Mouse (Mus musculus) spleen, adult 2 months (tissue): ENCODE measurements around the gene Gorasp2.

Source experiments
- CTCF ChIP-seq: fragments of 200-500 bp; IDR thresholded peaks from 2 replicates; pipeline ENCODE4 v1.5.1; 2011; ENCODE audit warnings: mild to moderate bottlenecking, inconsistent platforms; ENCODE audit not compliant: insufficient read depth, insufficient read length, insufficient replicate concordance; ENCODE audit errors: extremely low read depth
- POLR2A ChIP-seq: fragments of 200-500 bp; IDR thresholded peaks from 2 replicates; pipeline ENCODE4 v1.6.1; 2011; ENCODE audit warnings: low read depth, low read length, inconsistent platforms

DNA sequence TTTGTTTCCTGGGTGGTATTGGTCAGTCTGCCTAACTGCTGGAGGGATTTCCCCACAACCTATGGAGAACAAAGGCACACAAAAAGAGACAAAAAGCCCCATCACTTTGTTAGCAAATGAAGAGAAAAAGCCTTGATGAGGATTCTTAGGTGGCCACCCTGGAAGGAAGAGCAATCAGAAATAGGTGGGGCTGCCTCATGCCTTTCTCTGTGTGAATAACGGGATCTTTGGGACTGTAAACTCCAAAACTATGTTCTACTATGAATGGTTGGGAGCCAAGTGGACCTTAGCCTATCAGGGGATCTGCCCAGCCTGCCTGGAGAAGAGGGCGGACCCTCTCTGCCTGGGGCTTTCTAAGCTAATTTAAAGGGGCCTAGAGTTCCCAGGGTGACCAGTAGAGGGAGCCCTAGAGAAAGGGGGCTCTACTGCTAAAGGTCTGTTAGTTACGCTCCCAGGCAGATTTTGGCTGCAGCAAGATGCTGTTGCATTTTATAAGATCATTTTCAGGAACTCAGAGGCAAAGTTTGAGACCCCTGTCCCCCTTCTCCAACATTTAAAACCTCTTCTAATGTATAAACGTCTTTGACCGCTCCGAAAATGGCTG is 42.0 kb upstream of the Gorasp2 start:
- peak; percentile 9; the same call in 1 of the 2 replicates for TF ChIP-seq CTCF
- TF ChIP-seq POLR2A: no peak
